Mouse (Mus musculus) adrenal gland (tissue): Measurements from ENCODE around the gene Olfr382.
"Not testable (repeated sequence)": the region's sequence is repeated elsewhere in the genome, so short reads cannot be mapped to it uniquely, and the experiment has no call there.

Experiments
- intact Hi-C: fragments of 180-260 bp; cut with DNase I; formaldehyde crosslinking; loops from one replicate; pipeline ENCODE4 v1.15.1; 2025
- long read RNA-seq, 2 experiments: library from polyadenylated mRNA; unstranded; transcript quantifications; one replicate each; pipeline ENCODE4 v2.0.0; 2020; ENCODE audit warnings: borderline replicate concordance in 1 of 2; ENCODE audit not compliant: insufficient replicate concordance in 1 of 2

Gene Olfr382
- long read RNA-seq, experiment 1, result 0 reads
- long read RNA-seq, experiment 2, result 0 reads

DNA sequence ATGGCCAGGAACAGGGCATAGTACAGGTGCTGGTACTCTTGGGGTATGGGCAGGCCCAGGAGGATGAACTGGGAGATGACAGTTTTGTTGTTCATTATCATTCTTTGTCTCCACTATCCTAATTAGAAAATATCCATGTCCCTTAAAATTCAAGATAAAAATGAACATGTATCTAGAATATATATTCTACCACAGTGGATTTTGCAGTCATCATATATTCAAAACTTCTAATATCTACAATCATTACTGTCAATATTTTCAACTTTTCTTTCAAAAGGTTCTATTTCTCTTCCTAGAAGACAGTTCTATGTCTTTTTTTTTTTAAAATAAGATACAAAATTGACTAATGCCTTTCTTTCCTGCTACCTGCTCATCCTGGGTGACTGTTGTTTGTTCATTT, at the start of gene Olfr382:
TSS of gene Olfr382 (minus strand) at position 101 of the 400 bp plus-strand sequence.
- intact Hi-C loops, result no loop called here

- intact Hi-C loops, result not testable (repeated sequence)
These were observed 12.0 kb upstream of the Olfr382 start for GRCm38 (mm10) chr11:73528971-73529370.

GRCm38 (mm10) chr11:73491503-73491902, 25.5 kb downstream of the Olfr382 start, which contains the start of gene Olfr381:
TSS of gene Olfr381 (minus strand) at chr11:73491603.
- intact Hi-C loops, result no loop called here
